Mouse (Mus musculus) layer of hippocampus, adult 2 months (tissue): ENCODE results near the gene Sf3a1. TPM values are rescaled to one million over a fixed set of nuclear protein-coding genes. Genes with fewer than 3 reads are reported as not detected.
"Not testable (repeated sequence)": the region's sequence is repeated elsewhere in the genome, so short reads cannot be mapped to it uniquely, and the experiment has no call there.

Experiments
- DNase-seq, 2 experiments: peaks; one replicate each; pipeline ENCODE4 v3.0.0; 2022; ENCODE audit warnings: low spot score in 2 of 2
- H3K27ac ChIP-seq: fragments of 200-600 bp; 2 replicates; pipeline ENCODE4 v1.8.1; 2022
- H3K4me3 ChIP-seq: fragments of 200-600 bp; 2 replicates; pipeline ENCODE4 v1.8.1; 2022; ENCODE audit warnings: mild to moderate bottlenecking
- CTCF ChIP-seq: fragments of 200-600 bp; conservative IDR thresholded peaks from 2 replicates; pipeline ENCODE4 v1.8.1; 2022; ENCODE audit warnings: antibody characterized with exemption, mild to moderate bottlenecking, moderate library complexity
- long read RNA-seq, 2 experiments: library from polyadenylated mRNA; stranded (forward); transcript quantifications; one replicate each; pipeline ENCODE4 v2.0.0; 2021; ENCODE audit warnings: borderline mapping rate in 2 of 2
- total RNA-seq, 2 experiments: library from RNA; stranded (reverse); gene quantifications; 2 replicates each; pipeline ENCODE4 v1.2.3; 2021

Gene Sf3a1
- total RNA-seq: 10 to 100 TPM; 72.3 to 74.1 TPM
- long read RNA-seq, experiment 1, full-length matches to known transcripts: 46 of 62 reads
- long read RNA-seq, experiment 1, partial matches to known transcripts: 14 of 62 reads
- long read RNA-seq, experiment 1, other reads (novel, unspliced or antisense): 2 of 62 reads
- long read RNA-seq, experiment 2, full-length matches to known transcripts: 50 of 69 reads
- long read RNA-seq, experiment 2, partial matches to known transcripts: 12 of 69 reads
- long read RNA-seq, experiment 2, other reads (novel, unspliced or antisense): 7 of 69 reads

DNA sequence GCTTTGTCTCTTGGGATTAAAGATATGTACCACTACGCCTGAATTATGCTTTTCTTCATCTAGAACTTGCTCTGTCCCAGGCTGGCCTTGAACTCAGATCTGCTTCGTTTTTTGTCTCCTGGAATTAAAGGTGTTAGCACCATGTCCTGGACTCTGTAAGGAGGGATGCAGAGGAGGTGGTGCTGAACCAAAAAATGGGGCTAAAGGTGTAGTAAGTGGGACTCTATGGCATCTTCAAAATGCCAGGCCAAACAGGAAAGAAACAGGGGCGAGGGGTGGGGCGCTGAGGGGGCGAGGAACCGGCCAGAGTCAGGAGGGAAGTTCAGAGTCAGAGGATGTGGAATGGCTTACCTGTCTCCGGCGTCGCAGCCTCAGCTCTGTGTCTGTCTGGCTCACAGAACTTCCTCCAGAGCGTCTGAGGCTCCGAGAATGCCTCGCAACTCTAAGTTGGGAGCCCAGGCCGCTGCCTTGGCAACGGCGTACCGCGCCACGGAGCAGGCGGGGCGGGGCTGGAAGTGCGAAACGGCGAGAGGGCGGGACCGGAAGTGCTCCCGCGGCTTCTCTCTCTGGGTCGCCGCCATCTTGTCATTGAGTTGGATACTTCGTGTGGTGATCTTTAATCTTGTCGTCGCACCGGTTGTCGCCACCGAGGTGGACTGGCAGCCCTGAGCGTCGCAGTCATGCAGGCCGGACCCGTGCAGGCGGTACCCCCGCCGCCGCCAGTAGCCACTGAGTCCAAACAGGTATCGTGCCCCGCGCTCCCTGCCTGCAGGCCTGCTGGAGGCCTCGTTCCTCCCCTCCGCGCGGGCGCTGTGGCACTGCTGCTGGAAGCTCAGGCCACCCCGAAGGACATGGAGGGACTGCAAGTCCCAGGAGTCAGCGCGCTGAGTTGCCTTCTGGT is at the start of gene Sf3a1, which contains the start of gene Ccdc157:
TSS of gene Sf3a1 (plus strand) at position 543 of the 901 bp plus-strand sequence.
TSS of gene Ccdc157 (minus strand) at position 486 of the 901 bp plus-strand sequence.
- peak; percentile 23 for TF ChIP-seq CTCF
- Histone ChIP-seq H3K4me3 (peak within 1 kb of the TSS; percentile 71), H3K27ac (peak within 1 kb of the TSS; percentile 99)
- DNase-seq: peak; percentile 93 to 94

DNA sequence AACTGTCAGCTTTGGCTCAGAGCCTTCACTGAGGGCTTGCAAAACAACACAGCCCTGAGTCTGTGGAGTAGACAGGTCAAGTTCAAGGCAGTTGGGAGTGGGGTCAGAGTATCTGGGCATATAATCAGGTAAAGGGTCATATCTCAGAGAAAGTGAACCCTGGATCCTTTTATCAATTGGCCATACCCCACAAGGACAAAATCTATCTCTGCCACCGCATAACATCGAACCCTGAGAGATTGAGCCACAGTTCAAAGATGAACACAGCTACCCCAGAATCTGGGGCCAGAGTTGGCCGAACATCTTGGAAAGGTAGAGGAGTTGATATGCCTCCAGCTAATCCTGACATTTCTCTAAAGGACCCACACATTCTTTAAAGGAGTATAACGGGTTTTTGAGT is 48.1 kb upstream of the Sf3a1 start:
- Histone ChIP-seq H3K4me3 (no peak overlapping the region), H3K27ac (peak overlapping the region; percentile 83; the same call in 1 of the 2 replicates)
- no peak for TF ChIP-seq CTCF
- DNase-seq: no peak

- peak overlapping the region; percentile 83 for H3K27ac ChIP-seq
- DNase-seq: no peak
- no peak for TF ChIP-seq CTCF
- H3K4me3 ChIP-seq: no peak overlapping the region
These were observed 47.3 kb upstream of the Sf3a1 start for GRCm38 (mm10) chr11:4112861-4113260.

- no peak for DNase-seq
- Histone ChIP-seq H3K27ac (peak overlapping the region; percentile 83), H3K4me3 (no peak overlapping the region)
- TF ChIP-seq CTCF: no peak
These were observed 46.7 kb upstream of the Sf3a1 start for GRCm38 (mm10) chr11:4113496-4113895.

GRCm38 (mm10) chr11:4113970-4114369 is 46.2 kb upstream of the Sf3a1 start:
- TF ChIP-seq CTCF: no peak

GRCm38 (mm10) chr11:4114541-4114940 is 45.6 kb upstream of the Sf3a1 start:
- H3K4me3 ChIP-seq, DNase-seq: not testable (repeated sequence)
- H3K27ac ChIP-seq: peak overlapping the region; percentile 83

More at GRCm38 (mm10) chr11:4113970-4114369, 46.2 kb upstream of the Sf3a1 start:
- no peak for DNase-seq
- no peak overlapping the region; the same call in 1 of the 2 replicates for H3K4me3 ChIP-seq
- peak overlapping the region; percentile 83 for H3K27ac ChIP-seq

DNA sequence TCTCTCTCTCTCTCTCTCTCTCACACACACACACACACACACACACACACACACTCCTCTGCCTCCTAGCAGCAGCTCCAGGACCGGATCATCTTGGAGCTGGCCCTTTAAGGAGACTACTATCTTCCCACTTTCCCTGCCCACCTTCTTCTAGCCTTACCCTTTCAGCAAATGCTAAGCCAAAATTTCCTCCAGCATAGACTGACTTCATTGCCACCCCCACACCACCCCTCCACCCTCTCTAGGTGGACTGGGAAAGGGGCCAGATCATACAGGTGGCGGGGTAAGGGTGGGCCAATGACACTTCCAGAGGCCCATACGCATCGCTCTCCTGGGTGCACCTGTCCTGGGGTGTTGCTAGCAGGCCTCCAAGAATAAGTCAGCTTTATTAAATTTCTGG is 44.7 kb upstream of the Sf3a1 start:
- Histone ChIP-seq H3K27ac (peak overlapping the region; percentile 99), H3K4me3 (peak overlapping the region; percentile 93)
- no peak for TF ChIP-seq CTCF
- DNase-seq: no peak

DNA sequence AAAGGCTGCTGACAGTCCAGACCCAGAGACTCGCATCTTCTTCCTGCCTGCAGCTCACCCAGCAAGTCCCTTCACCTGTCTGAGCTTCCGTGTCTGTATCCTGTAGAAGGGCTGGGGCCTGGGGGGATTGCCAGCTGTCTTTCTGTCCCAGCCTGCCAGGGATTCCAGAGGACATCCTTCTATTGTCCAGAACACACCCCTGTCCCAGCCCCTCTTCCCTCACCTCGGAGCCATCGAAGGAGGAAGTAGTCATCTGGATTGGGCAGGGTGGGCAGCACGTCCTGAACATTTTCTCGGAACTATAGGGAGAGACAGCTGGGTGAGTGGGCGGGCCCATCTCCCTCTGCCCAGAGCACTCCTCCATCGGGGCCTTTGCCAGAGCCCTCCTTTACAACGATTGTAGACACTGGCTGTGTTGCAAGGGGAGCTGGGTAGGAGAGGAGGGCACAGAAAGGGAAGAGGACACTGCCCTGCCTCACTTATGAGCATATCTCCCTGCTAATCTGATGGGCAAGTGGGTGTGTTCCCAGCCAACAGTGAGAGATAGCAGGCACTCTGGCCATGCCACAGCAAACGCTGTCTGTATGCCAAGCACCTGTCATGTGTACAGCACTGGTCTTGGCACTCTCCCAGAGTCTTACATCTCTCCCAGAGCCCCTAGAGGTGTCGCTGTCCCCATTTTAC is 43.5 kb upstream of the Sf3a1 start:
- peak; percentile 47 to 55 for DNase-seq
- peak overlapping the region; percentile 93 for H3K4me3 ChIP-seq
- TF ChIP-seq CTCF: no peak
- H3K27ac ChIP-seq: peak overlapping the region; percentile 99

DNA sequence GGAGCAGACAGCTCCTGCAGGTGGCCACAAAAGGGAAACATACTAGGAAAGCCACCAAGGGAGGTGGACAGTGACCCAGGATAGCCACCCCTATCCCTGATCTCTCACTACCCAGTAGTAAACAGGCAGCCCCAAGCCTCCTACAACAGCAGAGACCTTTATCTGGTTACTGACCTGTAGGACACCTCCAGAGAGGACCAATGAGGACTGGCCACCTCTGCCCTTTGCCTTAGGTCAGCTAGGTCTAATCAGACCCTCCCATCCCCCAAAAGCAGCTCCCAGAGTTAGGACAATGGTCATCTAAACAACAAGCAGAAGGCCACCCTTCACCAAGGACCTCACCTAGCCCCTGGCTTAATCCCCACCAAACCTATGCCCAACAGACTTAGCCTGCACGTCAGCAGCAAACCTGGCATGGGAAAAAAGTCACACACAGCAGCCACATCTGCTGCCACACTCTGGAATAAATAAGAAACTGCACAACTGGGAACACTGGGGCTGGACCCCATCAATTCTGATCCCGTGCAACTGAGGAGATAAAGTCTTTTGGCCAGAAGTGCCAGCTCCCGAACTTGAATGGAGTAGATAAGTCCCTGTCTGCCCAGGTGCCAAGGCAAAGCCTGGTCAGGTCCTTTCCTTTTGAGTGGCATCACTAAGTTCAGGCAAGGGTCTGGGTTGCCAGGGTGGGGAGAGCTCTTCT is 42.6 kb upstream of the Sf3a1 start:
- DNase-seq: no peak
- Histone ChIP-seq H3K27ac (peak overlapping the region; percentile 99), H3K4me3 (peak overlapping the region; percentile 93)
- TF ChIP-seq CTCF: peak; percentile 55

DNA sequence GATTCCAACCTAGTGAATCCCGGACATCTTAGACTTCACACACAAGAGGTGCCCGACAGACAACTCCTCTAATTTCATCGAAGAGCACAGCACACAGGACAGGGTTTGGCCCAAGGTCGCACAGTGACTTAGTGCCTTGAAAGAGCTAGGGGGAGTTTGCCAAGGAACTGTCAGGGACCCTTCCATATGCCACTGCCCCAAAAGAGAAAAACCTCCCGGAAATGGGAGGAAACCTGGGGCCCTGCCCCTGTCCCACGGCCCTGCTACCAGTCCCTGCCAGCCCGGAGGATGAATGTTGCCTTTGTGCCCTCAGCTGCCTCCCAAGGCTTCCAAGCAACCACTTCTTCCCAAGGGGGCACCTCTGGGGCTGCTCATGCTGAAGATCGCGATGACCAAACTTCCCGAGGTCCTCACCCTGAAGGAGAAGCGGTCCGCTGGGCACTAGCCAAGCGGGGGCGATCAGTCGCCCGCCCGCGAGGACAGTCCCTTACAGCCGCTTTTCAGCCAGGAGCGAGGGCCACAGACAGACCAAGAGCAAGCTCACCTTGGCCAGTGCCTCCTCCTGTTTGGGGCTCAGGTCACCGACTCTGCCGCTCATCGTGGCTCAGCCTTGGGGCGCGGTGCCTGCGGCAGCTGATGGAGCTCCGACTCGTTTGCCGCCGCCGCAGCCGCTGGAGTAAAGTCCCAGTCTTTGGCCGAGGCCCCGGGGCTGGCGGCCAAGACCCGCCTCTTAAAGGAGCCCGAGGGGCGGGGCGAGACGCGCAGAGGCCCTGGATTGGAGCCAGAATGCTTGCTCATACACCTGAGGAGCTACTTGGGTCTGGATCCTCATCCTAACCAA is 41.8 kb upstream of the Sf3a1 start:
- H3K27ac ChIP-seq: peak overlapping the region; percentile 99
- TF ChIP-seq CTCF: no peak
- peak; percentile 71 to 75 for DNase-seq
- peak overlapping the region; percentile 93 for H3K4me3 ChIP-seq

DNA sequence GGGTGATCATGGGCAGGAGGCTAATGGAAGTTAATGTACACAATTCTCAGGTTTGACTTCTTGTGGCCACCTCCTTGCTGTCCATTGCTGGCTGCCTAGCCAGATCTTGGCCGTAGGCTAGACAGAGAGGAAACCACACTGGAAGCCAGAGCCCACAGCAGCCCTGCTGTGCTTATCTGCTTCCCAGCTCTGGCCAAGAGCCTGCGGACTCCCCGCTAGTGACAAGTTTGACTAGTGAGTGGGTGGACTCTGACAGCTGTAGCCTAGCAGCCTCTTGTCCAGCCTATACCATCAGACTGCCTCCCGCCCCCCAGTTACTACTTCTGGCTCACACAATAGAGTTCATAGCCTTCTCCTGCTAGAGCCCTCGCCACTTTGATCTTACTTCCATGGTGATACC is 40.5 kb upstream of the Sf3a1 start:
- TF ChIP-seq CTCF: no peak
- H3K27ac ChIP-seq: no peak overlapping the region
- no peak for DNase-seq
- no peak overlapping the region for H3K4me3 ChIP-seq
